Mouse (Mus musculus) lung, embryonic 16.5 days (tissue): Measurements from ENCODE around the gene Cdcp1. TPM values are rescaled to one million over a fixed set of nuclear protein-coding genes. Genes with fewer than 3 reads are reported as not detected.

ENCODE experiments used
- ATAC-seq: fragments of 200-750 bp; cut with Nextera tagmentation; 2 replicates; pipeline ENCODE4 v1.8.0; 2017; ENCODE audit warnings: low read depth, mild to moderate bottlenecking, moderate library complexity
- H3K27ac ChIP-seq: fragments of 300-500 bp; sonication (generic); 2 replicates; pipeline ENCODE4 v1.5.1; 2014; ENCODE audit warnings: mild to moderate bottlenecking, control low read depth, low read length
- H3K27me3 ChIP-seq: fragments of 300-500 bp; sonication (generic); 2 replicates; pipeline ENCODE4 v1.6.1; 2014; ENCODE audit warnings: low read depth, low read length, mixed read lengths; ENCODE audit not compliant: control insufficient read depth, insufficient read depth
- H3K36me3 ChIP-seq: fragments of 300-500 bp; sonication (generic); 2 replicates; pipeline ENCODE4 v1.6.1; 2014; ENCODE audit warnings: low read length; ENCODE audit not compliant: control insufficient read depth, insufficient read depth
- H3K4me1 ChIP-seq: fragments of 300-500 bp; sonication (generic); replicated peaks from 2 replicates; pipeline ENCODE4 v1.6.1; 2014; ENCODE audit warnings: low read length, mixed read lengths; ENCODE audit not compliant: control insufficient read depth, insufficient read depth
- H3K4me2 ChIP-seq: fragments of 300-500 bp; sonication (generic); 2 replicates; pipeline ENCODE4 v1.6.1; 2014; ENCODE audit warnings: low read depth, low read length, control low read depth
- H3K4me3 ChIP-seq: fragments of 300-500 bp; sonication (generic); 2 replicates; pipeline ENCODE4 v1.5.1; 2014; ENCODE audit warnings: mild to moderate bottlenecking, low read length, control low read depth
- H3K9ac ChIP-seq: fragments of 300-500 bp; sonication (generic); 2 replicates; pipeline ENCODE4 v1.6.1; 2014; ENCODE audit warnings: low read length, control low read depth
- H3K9me3 ChIP-seq: fragments of 300-500 bp; sonication (generic); 2 replicates; pipeline ENCODE4 v1.6.1; 2016; ENCODE audit warnings: low read length; ENCODE audit not compliant: control insufficient read depth
- WGBS: fragments of 180-500 bp; shearing (Covaris S2); extraction: QIAGEN DNeasy Blood & Tissue Kit; methylation state at CpG from one replicate; pipeline ENCODE4 v1.1.7; 2014; 5-methylcytosine and 5-hydroxymethylcytosine counted together
- polyA plus RNA-seq: library from polyadenylated mRNA; unstranded; fragments of >200 nt; fragmentation: Nextera tagmentation; extraction: Ambion mirVana; gene quantifications from 2 replicates; pipeline ENCODE4 v1.2.1, GENCODE M21; 2015

Cdcp1 gene
- polyA plus RNA-seq, 1 experiment from 2014 or later: 12.4 TPM

- no peaks in the 10 kb centered on the region for H3K9me3 ChIP-seq
- no peak overlapping the region for H3K4me3 ChIP-seq
- 90% methylated on average over 5 of the region's 5 CpGs for WGBS
- no peaks in the 10 kb centered on the region for H3K4me1 ChIP-seq
- no peaks in the 10 kb centered on the region for H3K36me3 ChIP-seq
- no peaks in the 10 kb centered on the region for H3K27me3 ChIP-seq
- H3K9ac ChIP-seq: no peak overlapping the region
- H3K27ac ChIP-seq: no peak overlapping the region
- no peak for ATAC-seq
- H3K4me2 ChIP-seq: no peak overlapping the region
Measured at GRCm38 (mm10) chr9:123187589-123187988, 28.2 kb downstream of the Cdcp1 start.

GRCm38 (mm10) chr9:123186151-123186550 lies 29.7 kb downstream of the Cdcp1 start:
- no peak overlapping the region for H3K4me2 ChIP-seq
- H3K4me3 ChIP-seq: no peak overlapping the region
- ATAC-seq: no peak
- H3K36me3 ChIP-seq: no peaks in the 10 kb centered on the region
- H3K4me1 ChIP-seq: no peaks in the 10 kb centered on the region
- H3K9ac ChIP-seq: no peak overlapping the region
- 84% methylated on average over 5 of the region's 5 CpGs for WGBS
- no peaks in the 10 kb centered on the region for H3K27me3 ChIP-seq
- H3K9me3 ChIP-seq: no peaks in the 10 kb centered on the region
- no peak overlapping the region for H3K27ac ChIP-seq

- H3K9me3 ChIP-seq: no peaks in the 10 kb centered on the region
- H3K27ac ChIP-seq: no peak overlapping the region
- no peak overlapping the region for H3K4me3 ChIP-seq
- no peak for ATAC-seq
- H3K36me3 ChIP-seq: no peaks in the 10 kb centered on the region
- H3K4me1 ChIP-seq: no peaks in the 10 kb centered on the region
- no peaks in the 10 kb centered on the region for H3K27me3 ChIP-seq
- no peak overlapping the region for H3K9ac ChIP-seq
- WGBS: 51% methylated on average over 2 of the region's 2 CpGs
- no peak overlapping the region for H3K4me2 ChIP-seq
Measured at GRCm38 (mm10) chr9:123185546-123185945, 30.3 kb downstream of the Cdcp1 start.

GRCm38 (mm10) chr9:123183226-123183625 lies 32.6 kb downstream of the Cdcp1 start:
- H3K36me3 ChIP-seq: 0 out of 2 replicates have a peak, but pooled peaks cover 2% of the 10 kb centered on the region
- no peak overlapping the region for H3K4me3 ChIP-seq
- ATAC-seq: no peak
- H3K27me3 ChIP-seq: no peaks in the 10 kb centered on the region
- no peaks in the 10 kb centered on the region for H3K9me3 ChIP-seq
- 75% methylated on average over 8 of the region's 8 CpGs for WGBS
- no peaks in the 10 kb centered on the region for H3K4me1 ChIP-seq
- no peak overlapping the region for H3K4me2 ChIP-seq
- no peak overlapping the region for H3K9ac ChIP-seq
- H3K27ac ChIP-seq: no peak overlapping the region

- Histone ChIP-seq H3K4me2 (no peak overlapping the region), H3K9ac (no peak overlapping the region), H3K9me3 (no peaks in the 10 kb centered on the region), H3K27ac (no peak overlapping the region), H3K4me3 (no peak overlapping the region), H3K4me1 (no peaks in the 10 kb centered on the region), H3K36me3 (0 out of 2 replicates have a peak, but pooled peaks cover 2% of the 10 kb centered on the region), H3K27me3 (no peaks in the 10 kb centered on the region)
- ATAC-seq: no peak
- WGBS: 92% methylated on average over 6 of the region's 6 CpGs
Measured at GRCm38 (mm10) chr9:123180003-123180402, 35.8 kb downstream of the Cdcp1 start.

- ATAC-seq: no peak
- Histone ChIP-seq H3K9me3 (no peaks in the 10 kb centered on the region), H3K4me2 (no peak overlapping the region), H3K36me3 (0 out of 2 replicates have a peak, but pooled peaks cover 2% of the 10 kb centered on the region), H3K27ac (no peak overlapping the region), H3K27me3 (no peaks in the 10 kb centered on the region), H3K9ac (no peak overlapping the region), H3K4me1 (no peaks in the 10 kb centered on the region), H3K4me3 (no peak overlapping the region)
- WGBS: 75% methylated on average over 9 of the region's 9 CpGs
Measured at GRCm38 (mm10) chr9:123177380-123178048, 38.3 kb downstream of the Cdcp1 start.

- no peak overlapping the region for H3K27ac ChIP-seq
- H3K27me3 ChIP-seq: no peaks in the 10 kb centered on the region
- 0 out of 2 replicates have a peak, but pooled peaks cover 2% of the 10 kb centered on the region for H3K36me3 ChIP-seq
- ATAC-seq: no peak
- H3K9me3 ChIP-seq: no peaks in the 10 kb centered on the region
- H3K9ac ChIP-seq: no peak overlapping the region
- 93% methylated on average over 4 of the region's 4 CpGs for WGBS
- H3K4me3 ChIP-seq: no peak overlapping the region
- H3K4me2 ChIP-seq: no peak overlapping the region
- no peaks in the 10 kb centered on the region for H3K4me1 ChIP-seq
Measured at GRCm38 (mm10) chr9:123174356-123174755, 41.5 kb downstream of the Cdcp1 start.

GRCm38 (mm10) chr9:123173760-123174159 lies 42.1 kb downstream of the Cdcp1 start:
- 82% methylated on average over 6 of the region's 6 CpGs for WGBS
- H3K4me1 ChIP-seq: no peaks in the 10 kb centered on the region

GRCm38 (mm10) chr9:123165781-123166443 lies 49.9 kb downstream of the Cdcp1 start:
- 89% methylated on average over 3 of the region's 3 CpGs for WGBS

More at GRCm38 (mm10) chr9:123173760-123174159, 42.1 kb downstream of the Cdcp1 start:
- Histone ChIP-seq H3K36me3 (0 out of 2 replicates have a peak, but pooled peaks cover 2% of the 10 kb centered on the region), H3K27ac (no peak overlapping the region), H3K9ac (no peak overlapping the region), H3K27me3 (no peaks in the 10 kb centered on the region), H3K4me2 (no peak overlapping the region), H3K4me3 (no peak overlapping the region), H3K9me3 (no peaks in the 10 kb centered on the region)
- ATAC-seq: no peak

More at GRCm38 (mm10) chr9:123165781-123166443, 49.9 kb downstream of the Cdcp1 start:
- no peak overlapping the region for H3K9ac ChIP-seq
- H3K4me2 ChIP-seq: no peak overlapping the region
- H3K27me3 ChIP-seq: no peaks in the 10 kb centered on the region
- H3K9me3 ChIP-seq: no peaks in the 10 kb centered on the region
- H3K36me3 ChIP-seq: no peaks in the 10 kb centered on the region
- H3K27ac ChIP-seq: no peak overlapping the region
- no peaks in the 10 kb centered on the region for H3K4me1 ChIP-seq
- ATAC-seq: no peak
- no peak overlapping the region for H3K4me3 ChIP-seq
